Mouse (Mus musculus) lung, adult 18-20 months (tissue): ENCODE measurements at regions not wholly inside any gene's neighbourhood (a gene's known extent, or its start where the extent isn't known, plus 50 kb on each side); places are given as distances from the start of the nearest gene placed in this dataset.

ENCODE experiments used
- DNase-seq, 2 experiments: peaks; one replicate each; pipeline ENCODE4 v3.0.0; 2022; ENCODE audit warnings: mixed read lengths in 2 of 2

DNA sequence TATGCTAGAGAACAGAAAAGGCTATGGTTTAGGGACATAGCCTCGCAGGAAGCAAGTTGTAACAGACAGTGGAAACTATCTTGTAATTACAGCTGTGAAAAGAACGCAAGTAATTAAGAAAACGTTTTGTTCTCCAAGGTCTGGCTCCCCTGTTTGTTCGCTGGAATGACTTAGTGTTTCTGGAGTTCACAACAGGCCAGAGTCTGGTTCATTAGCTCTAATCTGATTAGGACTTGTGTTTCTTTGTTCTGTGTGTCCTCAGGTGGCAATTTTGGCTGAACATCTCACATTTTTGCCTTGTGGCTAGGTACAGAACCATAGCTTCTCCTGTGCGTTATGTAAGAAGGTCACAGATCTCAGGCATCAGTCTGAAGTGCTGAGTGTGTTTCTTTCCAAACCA is 141.7 kb upstream of the Sgk1 start:
- no peak for DNase-seq

DNA sequence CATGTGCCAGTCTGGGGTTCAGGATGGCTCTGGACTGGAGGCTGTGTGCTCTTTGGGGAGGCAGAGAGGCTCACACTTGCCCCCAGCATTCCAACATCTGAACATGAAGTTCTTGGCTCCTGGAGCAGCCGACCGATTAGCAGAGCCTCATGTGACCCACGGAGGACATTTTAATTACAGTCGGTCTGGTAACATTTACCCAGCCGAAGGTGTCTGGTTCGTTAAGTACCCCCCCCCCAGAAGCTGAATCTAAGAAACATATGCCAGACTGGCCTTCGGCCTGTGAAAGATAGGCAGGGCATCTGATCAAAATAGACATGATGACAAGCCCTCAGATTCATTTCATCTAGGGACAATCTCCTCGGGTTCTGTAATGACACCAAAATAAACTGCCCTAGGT is 140.4 kb upstream of the Sgk1 start:
- no peak for DNase-seq

DNA sequence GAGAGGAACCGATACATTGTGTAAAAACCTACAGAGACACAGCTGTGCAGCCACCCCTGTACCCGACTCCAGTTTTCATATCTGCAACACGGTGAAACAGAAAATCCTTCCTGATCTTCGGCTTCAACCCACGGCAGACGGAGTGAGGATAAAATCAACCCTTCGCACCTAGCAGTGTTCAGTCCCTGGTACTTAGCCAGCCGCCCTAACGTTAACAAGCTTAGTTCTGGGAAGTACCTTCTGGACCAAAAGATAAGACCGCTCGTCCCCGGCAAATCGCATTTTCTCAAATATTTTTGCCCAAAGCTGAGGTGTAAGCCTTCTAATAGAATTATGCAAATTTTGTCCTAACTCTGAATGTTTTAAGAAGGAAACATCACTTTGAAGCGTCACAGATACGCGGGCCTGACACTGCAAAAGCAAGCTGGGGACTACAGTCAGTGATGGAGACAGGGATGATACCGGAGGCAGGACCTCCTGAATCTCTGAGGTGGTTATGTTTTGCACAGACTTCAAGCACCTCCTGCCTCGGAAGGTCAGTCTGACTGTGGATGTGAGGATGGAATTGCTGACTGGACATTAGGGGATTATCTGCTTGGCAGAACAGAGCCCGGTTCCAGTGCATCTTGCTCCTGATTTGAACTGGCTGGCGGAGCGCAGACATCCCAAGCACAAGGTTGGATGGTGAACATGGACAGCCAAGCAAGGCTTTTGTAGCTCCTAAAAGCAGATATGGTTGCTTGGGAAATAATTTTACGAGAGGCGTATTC is 139.8 kb upstream of the Sgk1 start:
- no peak for DNase-seq

DNA sequence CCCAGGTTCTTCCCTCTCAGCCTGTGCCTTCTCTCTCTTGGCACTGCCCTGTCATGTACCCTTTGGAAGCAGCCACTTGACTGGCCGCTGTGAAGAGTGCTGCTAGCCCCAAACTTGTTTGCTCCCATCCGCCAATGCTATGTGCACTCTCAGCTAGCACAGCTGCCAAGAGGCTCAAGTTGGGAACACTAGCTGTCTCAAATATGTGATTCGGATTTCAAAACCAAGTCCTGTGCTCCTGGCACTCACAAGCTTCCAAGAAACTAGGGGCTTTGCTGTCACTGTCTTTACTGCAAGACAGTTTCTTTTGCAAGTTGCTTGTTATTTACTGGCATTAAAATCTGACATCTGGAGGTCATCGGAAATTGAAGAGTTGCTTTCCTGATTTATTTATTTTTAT is 138.6 kb upstream of the Sgk1 start:
- peak; percentile 24 to 27 for DNase-seq

DNA sequence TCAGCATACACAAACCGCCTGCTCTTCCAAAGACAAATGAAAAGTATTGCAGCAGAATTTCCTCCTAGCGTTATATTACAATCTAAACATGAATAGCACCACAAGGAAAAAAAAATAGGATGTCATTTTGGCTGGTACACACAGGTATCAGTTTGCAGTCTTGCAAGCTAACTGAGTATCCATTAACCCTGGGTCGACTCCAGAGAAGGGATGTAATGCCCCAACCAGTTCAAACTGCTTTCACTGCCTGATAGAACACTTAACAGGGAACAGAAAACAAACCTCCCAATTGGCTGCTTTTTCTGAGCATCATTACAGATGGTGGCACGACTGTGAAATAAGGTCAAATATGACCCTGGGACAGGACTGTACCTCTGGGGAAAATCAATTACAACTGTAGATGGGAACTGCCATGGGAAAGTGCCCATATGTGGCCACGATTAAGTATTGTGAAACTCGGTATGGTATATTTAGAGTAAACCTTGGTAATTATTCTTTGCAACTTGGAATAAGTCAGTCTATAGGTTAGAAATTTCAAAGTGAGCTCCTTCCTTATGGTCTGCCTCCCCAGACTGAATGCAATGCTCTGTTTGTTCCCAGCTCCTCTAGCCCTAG is 137.5 kb upstream of the Sgk1 start:
- no peak for DNase-seq

DNA sequence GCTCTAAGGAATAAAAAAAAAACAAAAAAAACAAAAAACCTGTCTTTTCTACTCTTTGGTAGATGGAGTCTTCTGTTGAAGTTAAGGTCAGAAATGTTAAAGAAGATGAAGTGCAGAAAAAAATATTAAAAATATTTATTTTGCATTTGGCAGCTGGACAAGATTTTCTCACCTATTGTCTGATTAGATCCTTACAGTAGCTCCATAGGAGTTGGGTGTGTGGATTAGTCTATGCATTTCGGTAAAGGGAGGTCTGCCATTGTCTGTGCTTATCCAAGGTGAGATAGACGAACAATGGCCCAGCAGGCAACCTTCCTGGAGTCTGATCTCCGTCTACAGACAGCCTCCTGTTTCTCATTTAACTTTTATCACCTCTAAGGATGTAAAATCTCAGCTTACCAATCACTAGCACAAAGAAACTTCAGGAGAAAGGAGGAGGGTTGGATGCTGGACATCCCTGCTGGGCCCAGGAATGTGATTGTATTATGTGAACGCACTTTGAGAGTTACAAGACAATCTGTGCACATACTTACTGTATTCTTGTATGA is 136.0 kb upstream of the Sgk1 start:
- DNase-seq, result no peak

DNA sequence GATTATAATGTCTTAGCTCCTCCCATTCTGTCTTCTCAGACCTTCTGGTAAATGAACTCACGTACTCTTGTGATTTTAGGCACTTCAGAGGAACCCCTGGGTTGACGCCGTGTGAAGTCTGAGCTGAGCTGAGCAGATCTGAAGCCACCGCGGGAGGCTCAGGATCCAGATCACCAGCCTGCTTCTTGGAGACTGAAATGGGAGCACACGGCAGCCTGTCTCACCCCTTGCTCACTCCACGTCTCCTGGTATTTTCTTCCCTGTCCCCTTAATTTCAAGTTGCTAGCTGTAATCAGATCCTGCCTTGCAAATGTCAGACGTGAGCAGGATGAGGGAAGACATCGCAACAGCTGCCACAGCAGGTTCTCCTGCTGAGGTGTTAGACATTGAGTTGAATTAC is 135.3 kb upstream of the Sgk1 start:
- no peak for DNase-seq

DNA sequence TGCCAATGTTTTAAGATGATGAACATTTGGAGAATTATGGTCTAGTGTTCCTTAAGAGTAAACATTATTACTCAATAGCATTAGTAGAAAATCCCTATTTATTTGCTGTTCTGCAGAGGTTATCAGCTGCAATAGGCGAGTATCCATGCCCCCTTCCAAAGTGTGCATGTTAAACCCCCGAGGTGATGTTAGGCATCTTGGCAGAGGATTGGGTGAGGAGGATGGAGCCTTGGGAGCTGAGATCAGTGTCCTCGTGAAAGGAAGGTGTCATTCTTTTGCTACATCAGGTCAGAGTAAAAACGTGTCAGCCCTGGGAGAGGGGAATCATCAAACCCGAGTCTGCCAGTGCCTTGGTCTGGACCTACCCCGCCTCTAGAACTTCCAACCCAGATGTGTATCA is 130.7 kb upstream of the Sgk1 start:
- DNase-seq, result no peak

DNA sequence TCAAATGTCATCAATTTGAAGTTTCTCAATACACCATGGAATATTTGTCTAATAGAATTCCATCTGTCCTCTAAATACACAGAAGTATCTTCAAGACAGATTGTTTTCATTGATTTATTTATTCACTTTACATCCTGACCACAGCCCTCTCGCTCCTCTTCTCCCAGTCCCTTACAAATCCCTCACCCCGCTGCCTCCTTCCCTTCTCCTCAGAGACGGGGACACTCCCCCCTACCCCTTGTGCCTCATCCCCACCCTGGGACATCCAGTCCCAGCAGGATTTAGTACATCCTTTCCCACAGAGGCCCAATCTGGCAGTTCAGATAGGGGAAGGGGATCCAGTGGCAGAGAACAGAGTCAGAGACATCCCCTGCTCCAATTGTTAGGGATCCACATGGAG is 129.6 kb upstream of the Sgk1 start:
- no peak for DNase-seq

DNA sequence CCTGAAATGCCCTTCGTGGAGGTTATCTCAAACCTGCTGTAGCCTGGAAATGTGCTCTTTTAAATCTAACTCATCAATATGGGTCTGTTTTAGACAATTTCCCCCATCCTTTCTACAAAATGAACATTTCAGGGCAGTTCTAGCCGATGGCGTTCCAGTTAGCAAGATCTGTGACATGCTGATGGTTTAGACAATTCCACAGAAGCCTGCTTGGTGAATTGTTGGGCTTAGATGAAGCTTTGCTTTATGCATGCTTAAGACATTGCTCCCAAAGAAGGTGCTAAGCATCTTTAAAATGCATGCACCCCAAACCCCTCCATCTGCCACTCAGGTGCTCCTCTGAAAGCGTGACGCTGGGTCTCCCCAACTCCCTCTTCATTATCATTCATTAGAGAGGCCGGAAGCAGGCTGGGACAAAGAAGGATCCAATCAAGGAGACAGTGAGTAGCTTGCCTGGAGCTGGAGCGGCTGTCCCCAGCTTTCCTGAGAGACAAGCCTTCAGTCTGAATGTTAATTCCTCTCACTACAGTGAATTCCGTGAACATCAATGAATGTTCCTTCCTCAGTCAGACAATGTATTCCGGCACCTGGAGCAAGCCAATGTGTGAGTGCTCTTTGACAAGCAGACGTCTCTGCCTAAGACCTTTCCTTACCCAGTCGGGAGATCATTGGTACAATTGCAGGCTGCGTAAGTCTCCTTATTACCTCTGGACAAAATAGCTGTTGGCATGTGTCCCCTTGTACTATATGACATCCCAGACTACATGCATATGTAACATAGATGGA is 127.0 kb upstream of the Sgk1 start:
- DNase-seq, result no peak

DNA sequence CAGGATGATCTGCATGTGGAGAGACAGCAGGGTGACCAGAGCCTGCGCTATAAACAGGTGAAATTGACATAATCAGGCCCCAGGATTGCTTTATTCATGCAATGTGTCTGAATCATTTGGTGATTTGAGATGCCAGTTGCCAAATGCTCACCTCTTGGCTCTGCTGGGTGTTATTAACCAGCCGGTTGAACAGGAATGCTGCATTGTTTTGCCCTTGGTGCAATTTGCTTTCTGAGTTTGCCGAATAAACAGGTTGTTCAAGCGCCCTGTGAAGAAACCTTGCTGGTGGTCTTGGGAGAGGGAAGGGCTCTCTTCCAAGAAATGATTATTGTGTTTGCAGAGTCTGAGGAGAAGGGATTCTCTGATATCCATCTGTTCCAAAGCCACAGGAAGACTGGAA is 126.3 kb upstream of the Sgk1 start:
- DNase-seq, result no peak

DNA sequence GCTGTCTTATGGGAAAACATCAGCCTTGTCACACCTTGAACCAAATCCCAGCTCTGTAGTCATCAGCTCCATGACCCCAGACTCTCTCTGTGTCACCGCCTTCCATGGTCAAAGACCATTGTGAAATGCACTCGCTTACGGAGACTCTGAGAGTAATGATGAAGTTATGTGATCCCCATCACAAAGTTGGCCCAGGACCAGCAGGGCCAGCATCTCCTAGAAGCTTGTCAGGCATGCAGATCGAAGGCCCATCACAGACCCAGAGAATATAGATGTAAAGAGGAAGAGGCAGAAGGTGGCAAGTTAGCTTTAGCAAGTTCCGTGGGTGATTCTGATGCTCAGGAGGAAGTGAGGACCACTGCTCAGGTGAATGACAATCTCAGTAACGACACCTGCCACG is 125.2 kb upstream of the Sgk1 start:
- DNase-seq, result no peak

DNA sequence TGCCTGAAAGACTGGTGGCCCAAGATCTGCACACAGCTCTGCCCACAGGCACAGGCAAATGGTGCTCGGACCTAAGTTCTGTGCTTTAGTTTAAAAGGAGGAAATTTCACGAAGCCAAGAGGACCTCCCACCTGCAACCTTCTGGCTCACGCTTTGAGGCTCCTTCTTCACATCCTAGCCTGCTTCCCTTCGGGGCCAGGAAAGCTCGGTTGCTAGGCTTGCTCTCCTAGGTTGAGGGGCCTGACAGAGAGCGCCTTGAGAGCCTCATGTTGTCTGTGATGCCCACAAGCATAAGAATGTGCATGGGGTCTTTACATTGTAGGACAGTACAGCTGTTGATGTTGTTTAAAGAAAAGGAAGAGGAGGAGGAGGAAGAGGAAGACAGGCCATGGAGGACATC is 123.9 kb upstream of the Sgk1 start:
- no peak for DNase-seq

DNA sequence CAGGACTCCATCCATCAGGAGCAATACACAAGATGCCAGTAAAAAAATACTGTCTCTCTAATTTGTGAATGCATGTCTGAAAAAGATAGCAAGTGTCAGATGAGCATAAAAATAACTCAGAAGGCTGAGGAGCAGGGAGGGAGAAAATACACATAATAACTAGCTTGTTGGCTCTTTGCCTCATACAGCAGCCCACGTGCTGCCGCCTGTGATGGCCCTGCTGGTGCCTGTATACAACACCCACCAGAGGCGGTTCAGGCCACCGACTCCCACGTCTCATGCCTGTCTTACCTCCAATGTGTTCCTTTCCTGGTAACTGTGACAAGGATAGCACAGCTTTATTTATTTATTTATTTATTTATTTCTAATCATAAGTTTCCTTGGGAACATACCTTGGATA is 119.5 kb upstream of the Sgk1 start:
- DNase-seq, result no peak

DNA sequence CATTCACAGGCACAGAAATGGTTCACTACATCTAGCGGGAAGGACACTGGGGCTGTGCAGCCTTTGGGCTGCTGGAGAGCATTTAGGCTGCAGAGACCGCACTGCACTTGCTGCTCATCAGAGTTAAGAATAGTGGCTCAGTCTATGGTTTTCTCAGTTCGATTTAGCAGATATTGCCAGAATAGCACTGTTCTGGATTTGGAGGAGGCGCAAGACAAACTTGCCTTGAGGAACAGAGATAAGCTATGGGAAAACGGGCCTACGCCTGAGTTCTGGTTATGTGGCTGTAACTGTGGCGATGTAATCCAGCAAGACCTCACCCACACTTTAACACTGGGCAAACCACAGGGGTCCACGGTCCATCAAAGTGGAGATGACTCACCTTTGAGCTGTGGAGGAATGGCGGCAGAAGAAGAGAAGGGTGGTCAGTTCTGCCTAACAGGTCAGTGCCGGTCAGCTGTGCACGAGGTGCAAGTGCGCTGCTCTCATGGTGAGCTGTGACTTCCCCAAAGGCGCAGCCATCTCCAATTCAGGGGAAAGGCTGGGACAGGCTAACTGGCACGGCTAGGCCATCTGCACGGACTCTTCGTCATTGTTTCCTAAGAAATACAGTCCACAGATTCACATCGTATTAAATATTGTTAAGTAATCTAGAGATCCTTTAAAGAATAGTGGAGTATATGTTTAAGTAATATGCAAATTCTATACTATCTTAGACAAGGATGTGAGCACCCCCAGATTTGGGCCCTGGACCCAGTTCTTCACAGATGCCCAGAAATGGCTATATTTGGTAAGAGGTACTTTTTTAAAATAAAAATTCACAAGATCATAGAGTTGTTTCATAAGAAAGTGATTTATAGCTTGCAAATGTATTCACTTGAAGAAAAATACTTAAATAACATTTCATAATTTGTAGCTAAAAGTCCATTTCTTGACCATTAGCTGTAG is 118.7 kb upstream of the Sgk1 start:
- DNase-seq, result no peak

DNA sequence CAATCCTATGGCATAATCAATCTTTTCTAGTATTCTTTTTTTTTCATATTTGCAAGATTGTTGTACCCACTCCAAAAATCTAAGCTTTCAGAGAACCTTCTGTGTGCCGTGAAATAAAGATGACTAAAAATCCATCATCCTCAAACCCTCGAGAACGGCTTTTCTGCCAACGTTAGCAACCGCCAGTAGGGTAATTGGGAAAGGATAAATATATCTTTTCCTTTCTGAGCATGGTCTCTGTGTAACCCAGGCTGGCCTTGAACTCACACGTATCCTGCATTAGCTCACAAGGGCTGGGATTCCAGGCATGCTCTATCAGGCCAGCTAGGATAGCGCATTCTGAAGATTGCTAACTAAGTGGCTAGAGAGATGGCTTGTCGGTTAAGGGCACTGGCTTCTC is 117.9 kb upstream of the Sgk1 start:
- no peak for DNase-seq

DNA sequence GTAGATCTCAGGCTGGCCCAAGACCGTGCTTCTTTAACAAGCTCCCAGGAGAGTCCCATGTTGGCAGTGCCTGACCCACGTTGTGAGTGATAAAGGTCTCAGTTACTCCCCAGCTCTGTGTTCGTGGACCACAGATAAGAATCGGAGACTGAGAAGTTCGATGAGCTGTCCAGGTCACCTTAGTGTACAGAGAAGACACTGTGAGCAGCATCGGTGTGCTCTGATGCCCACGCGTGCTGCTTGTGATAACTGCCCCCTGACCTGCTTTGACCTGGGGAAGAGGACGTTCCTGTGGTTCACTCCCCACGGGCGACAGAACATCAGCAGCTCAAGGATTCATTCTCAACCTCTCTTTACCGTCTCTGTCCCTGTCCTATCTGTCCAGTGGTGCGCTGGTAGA is 117.1 kb upstream of the Sgk1 start:
- DNase-seq, result no peak

DNA sequence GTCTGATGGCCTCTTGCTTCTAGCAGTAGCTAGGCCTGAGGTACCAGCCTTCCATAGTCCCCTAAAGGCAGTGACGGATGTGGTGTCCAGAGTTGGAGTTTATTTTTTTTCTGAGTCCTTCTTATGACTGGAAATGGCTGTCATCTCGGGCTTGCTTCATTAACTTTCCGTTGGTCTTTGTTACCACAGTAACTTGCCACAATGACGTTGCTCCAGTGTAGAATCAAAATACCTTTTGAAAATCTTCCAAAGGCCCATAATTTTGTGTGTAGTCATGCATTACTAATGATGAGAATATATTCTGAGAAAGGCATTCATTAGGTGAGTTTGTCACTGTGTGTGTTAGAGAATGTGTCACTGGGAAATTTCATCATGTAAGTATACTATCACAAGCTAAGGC is 108.4 kb upstream of the Sgk1 start:
- DNase-seq, result no peak

DNA sequence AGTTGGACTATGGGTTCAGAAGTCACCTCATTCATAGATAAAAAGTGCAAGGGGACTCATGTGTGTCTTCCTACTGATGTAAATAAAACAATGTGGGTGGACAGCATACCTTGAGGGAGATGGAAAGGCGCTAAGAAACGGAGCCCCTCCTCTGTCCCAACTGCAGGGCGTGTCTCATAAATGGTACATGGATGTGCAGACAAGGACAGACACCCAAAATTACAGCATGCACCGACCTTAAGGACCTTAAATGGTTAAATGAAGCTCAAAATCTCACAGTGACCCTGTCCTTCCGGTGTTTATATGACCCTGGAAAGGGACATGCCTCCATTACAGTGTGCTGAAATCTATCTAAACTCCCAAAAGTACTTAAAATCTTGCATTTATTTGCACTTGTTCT is 106.5 kb upstream of the Sgk1 start:
- no peak for DNase-seq

DNA sequence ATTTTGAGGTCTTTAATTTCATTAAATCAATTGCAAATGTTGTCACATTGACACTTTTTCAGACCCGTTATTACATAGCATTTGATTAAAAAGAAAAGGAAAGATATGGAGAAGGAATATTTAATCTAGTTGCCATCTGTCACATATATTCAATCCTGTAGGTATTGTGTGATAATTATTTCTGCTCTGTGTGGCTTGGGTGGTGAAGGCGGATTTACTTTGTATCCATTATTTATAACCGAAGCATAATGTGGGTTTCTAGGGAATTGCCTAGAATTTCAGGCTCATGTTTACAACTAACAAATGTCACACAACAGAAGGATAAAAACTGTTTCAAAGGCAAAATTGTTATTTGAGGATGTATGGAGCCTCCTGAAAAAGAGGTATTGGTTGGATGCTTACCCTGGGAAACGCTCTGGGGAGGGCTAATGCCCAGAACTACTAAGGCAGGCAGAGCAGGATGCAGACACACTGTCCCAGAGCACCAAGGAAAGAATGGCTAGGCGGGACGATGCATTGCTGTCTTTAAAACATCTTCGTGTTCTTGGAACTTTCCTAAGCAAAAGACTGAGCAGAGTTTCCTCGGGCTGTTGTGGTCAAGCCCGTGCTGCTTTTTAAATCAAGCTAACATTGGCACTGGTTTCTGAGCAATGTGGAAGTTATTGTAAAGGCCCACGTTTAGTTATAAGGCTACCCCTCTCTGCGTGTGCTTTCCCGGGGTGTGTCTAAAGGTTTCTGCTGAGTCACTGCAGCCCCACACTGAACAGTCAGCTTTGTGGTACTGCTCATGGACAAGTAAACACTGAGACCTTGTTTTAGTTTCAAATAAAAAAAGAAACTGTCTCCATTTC is 105.8 kb upstream of the Sgk1 start:
- peak in 1 of 2 experiments; percentile 8 for DNase-seq

DNA sequence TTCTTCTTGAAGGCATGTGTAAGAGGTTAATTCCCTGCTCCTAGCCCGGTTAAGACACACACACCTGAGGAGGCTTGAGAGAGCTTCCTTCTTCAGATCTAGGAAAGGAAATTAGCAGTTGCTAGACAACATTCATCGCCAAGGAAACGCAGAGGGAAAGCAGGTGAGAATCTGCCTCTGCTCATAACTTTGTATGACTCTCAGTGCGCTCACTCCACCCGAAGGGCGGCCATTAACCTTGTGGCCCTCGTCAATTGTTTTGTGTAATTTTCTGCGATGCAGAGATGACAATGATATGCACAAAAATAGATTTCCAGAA is 105.3 kb upstream of the Sgk1 start:
- no peak for DNase-seq

DNA sequence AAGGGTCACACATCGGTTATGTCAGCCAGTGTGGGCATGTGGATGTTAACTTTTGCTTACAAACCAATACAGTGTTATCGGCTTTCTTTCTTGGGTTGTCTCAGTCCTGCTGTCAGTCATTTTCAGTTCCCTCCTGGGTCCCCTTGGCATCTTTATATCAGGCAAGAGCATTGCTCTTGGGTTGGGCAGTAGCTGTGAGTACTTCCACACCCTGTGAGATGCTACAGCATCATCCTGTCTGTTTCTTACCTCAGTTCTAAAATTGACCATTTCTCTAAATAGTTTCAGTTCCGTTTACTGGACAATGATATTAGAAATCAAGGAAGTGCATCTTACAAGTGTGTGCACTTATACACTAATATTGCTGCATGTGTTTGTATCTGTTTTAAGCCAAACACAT is 104.9 kb upstream of the Sgk1 start:
- no peak for DNase-seq
